Mouse (Mus musculus): Measurements from ENCODE around the gene Csad.

GRCm38 (mm10) chr15:102144726-102145125, 59.8 kb downstream of the Csad start:
- no peak for TF ChIP-seq CTCF (IDR thresholded peaks at IDR 0.05; ENCODE audit: insufficient read depth, low read length)
- TF ChIP-seq POLR2A (IDR thresholded peaks at IDR 0.05; ENCODE audit: borderline replicate concordance, extremely low read depth, low read depth, low read length), result no peak

All from lung, adult 2 months (tissue).